Mouse (Mus musculus) forebrain, embryonic 10.5 days (tissue): ENCODE measurements at regions not wholly inside any gene's neighbourhood (a gene's known extent, or its start where the extent isn't known, plus 50 kb on each side); places are given as distances from the start of the nearest gene placed in this dataset.

Experiments used
- DNase-seq: peaks from one replicate; pipeline ENCODE4 v3.0.0-alpha.2; 2017; ENCODE audit warnings: low spot score; ENCODE audit errors: extremely low spot score
- H3K27ac ChIP-seq: fragments of 300-500 bp; sonication (generic); 2 replicates; pipeline ENCODE4 v1.5.1; 2016; ENCODE audit warnings: mild to moderate bottlenecking
- H3K27me3 ChIP-seq: fragments of 300-500 bp; sonication (generic); 2 replicates; pipeline ENCODE4 v1.6.1; 2016; ENCODE audit warnings: mild to moderate bottlenecking; ENCODE audit not compliant: poor library complexity, severe bottlenecking
- H3K36me3 ChIP-seq: fragments of 300-500 bp; sonication (generic); replicated peaks from 2 replicates; pipeline ENCODE4 v1.6.1; 2016; ENCODE audit warnings: mild to moderate bottlenecking, moderate library complexity
- H3K4me1 ChIP-seq: fragments of 300-500 bp; sonication (generic); 2 replicates; pipeline ENCODE4 v1.6.1; 2016
- H3K4me3 ChIP-seq: fragments of 300-500 bp; sonication (generic); 2 replicates; pipeline ENCODE4 v1.5.1; 2016; ENCODE audit warnings: mild to moderate bottlenecking, moderate library complexity
- H3K9me3 ChIP-seq: fragments of 300-500 bp; sonication (generic); 2 replicates; pipeline ENCODE4 v1.6.1; 2016; ENCODE audit warnings: mild to moderate bottlenecking, moderate library complexity
- WGBS: fragments of 180-500 bp; shearing (Covaris S2); methylation state at CpG from one replicate; pipeline ENCODE4 v1.1.7; 2016; 5-methylcytosine and 5-hydroxymethylcytosine counted together

- no peak overlapping the region for H3K4me3 ChIP-seq
- peaks cover 6% of the 10 kb centered on the region for H3K9me3 ChIP-seq
- no peak overlapping the region for H3K27ac ChIP-seq
- H3K36me3 ChIP-seq: no peaks in the 10 kb centered on the region
- H3K4me1 ChIP-seq: no peaks in the 10 kb centered on the region
- no peaks in the 10 kb centered on the region for H3K27me3 ChIP-seq
- 91% methylated on average over 3 of the region's 3 CpGs for WGBS
- no peak for DNase-seq
Observed at GRCm38 (mm10) chr1:42514417-42514816, 181.2 kb upstream of the Pou3f3 start.

GRCm38 (mm10) chr1:42524401-42524800 is 171.2 kb upstream of the Pou3f3 start:
- WGBS: 52% methylated on average over 4 of the region's 4 CpGs

GRCm38 (mm10) chr1:42527746-42528476 is 167.7 kb upstream of the Pou3f3 start:
- no peak overlapping the region for H3K27ac ChIP-seq
- WGBS: 84% methylated on average over 11 of the region's 11 CpGs
- no peak for DNase-seq

More at GRCm38 (mm10) chr1:42524401-42524800, 171.2 kb upstream of the Pou3f3 start:
- no peak for DNase-seq
- no peaks in the 10 kb centered on the region for H3K36me3 ChIP-seq
- no peaks in the 10 kb centered on the region for H3K9me3 ChIP-seq
- H3K4me3 ChIP-seq: no peak overlapping the region
- H3K27ac ChIP-seq: peak overlapping the region; percentile 16; the same call in 1 of the 2 replicates
- peaks cover 14% of the 10 kb centered on the region for H3K4me1 ChIP-seq
- no peaks in the 10 kb centered on the region for H3K27me3 ChIP-seq

GRCm38 (mm10) chr1:42532908-42533307 is 162.7 kb upstream of the Pou3f3 start:
- no peaks in the 10 kb centered on the region for H3K27me3 ChIP-seq

More at GRCm38 (mm10) chr1:42527746-42528476, 167.7 kb upstream of the Pou3f3 start:
- Histone ChIP-seq H3K4me1 (peaks cover 14% of the 10 kb centered on the region), H3K27me3 (no peaks in the 10 kb centered on the region), H3K36me3 (no peaks in the 10 kb centered on the region), H3K4me3 (no peak overlapping the region), H3K9me3 (no peaks in the 10 kb centered on the region)

GRCm38 (mm10) chr1:42539066-42539539 is 156.5 kb upstream of the Pou3f3 start:
- peak overlapping the region; percentile 39 for H3K4me3 ChIP-seq
- peaks cover 12% of the 10 kb centered on the region; the same call in 1 of the 2 replicates for H3K27me3 ChIP-seq
- no peaks in the 10 kb centered on the region for H3K36me3 ChIP-seq
- peaks cover 71% of the 10 kb centered on the region for H3K4me1 ChIP-seq
- DNase-seq: peak; percentile 49
- 41% methylated on average over 18 of the region's 18 CpGs for WGBS
- peak overlapping the region; percentile 86 for H3K27ac ChIP-seq
- no peaks in the 10 kb centered on the region for H3K9me3 ChIP-seq

More at GRCm38 (mm10) chr1:42532908-42533307, 162.7 kb upstream of the Pou3f3 start:
- no peaks in the 10 kb centered on the region for H3K9me3 ChIP-seq
- 81% methylated on average over 6 of the region's 6 CpGs for WGBS
- peaks cover 9% of the 10 kb centered on the region for H3K4me1 ChIP-seq
- H3K27ac ChIP-seq: no peak overlapping the region
- DNase-seq: no peak
- no peaks in the 10 kb centered on the region for H3K36me3 ChIP-seq
- H3K4me3 ChIP-seq: no peak overlapping the region

GRCm38 (mm10) chr1:42539541-42540520 is 155.7 kb upstream of the Pou3f3 start:
- peaks cover 12% of the 10 kb centered on the region; the same call in 1 of the 2 replicates for H3K27me3 ChIP-seq
- peaks cover 71% of the 10 kb centered on the region for H3K4me1 ChIP-seq
- peak; percentile 75 for DNase-seq
- WGBS: 31% methylated on average over 26 of the region's 26 CpGs
- no peaks in the 10 kb centered on the region for H3K36me3 ChIP-seq
- no peaks in the 10 kb centered on the region for H3K9me3 ChIP-seq
- H3K4me3 ChIP-seq: peak overlapping the region; percentile 39
- H3K27ac ChIP-seq: peak overlapping the region; percentile 86

- Histone ChIP-seq H3K27ac (no peak overlapping the region), H3K4me1 (peaks cover 70% of the 10 kb centered on the region), H3K27me3 (peaks cover 12% of the 10 kb centered on the region; the same call in 1 of the 2 replicates), H3K4me3 (no peak overlapping the region), H3K36me3 (no peaks in the 10 kb centered on the region), H3K9me3 (no peaks in the 10 kb centered on the region)
- no peak for DNase-seq
- 86% methylated on average over 4 of the region's 4 CpGs for WGBS
Observed at GRCm38 (mm10) chr1:42541991-42542390, 153.6 kb upstream of the Pou3f3 start.

- Histone ChIP-seq H3K4me3 (no peak overlapping the region), H3K27me3 (peaks cover 12% of the 10 kb centered on the region; the same call in 1 of the 2 replicates), H3K9me3 (no peaks in the 10 kb centered on the region), H3K4me1 (peaks cover 61% of the 10 kb centered on the region), H3K36me3 (no peaks in the 10 kb centered on the region), H3K27ac (peak overlapping the region; percentile 60)
- 34% methylated on average over 15 of the region's 15 CpGs for WGBS
- no peak for DNase-seq
Observed at GRCm38 (mm10) chr1:42542846-42543549, 152.6 kb upstream of the Pou3f3 start.

GRCm38 (mm10) chr1:42546879-42547278 is 148.7 kb upstream of the Pou3f3 start:
- Histone ChIP-seq H3K27ac (no peak overlapping the region), H3K4me1 (peaks cover 22% of the 10 kb centered on the region), H3K4me3 (no peak overlapping the region), H3K36me3 (no peaks in the 10 kb centered on the region), H3K27me3 (peaks cover 12% of the 10 kb centered on the region; the same call in 1 of the 2 replicates), H3K9me3 (no peaks in the 10 kb centered on the region)
- WGBS: 91% methylated on average over 3 of the region's 3 CpGs
- no peak for DNase-seq

GRCm38 (mm10) chr1:42557301-42557700 is 138.3 kb upstream of the Pou3f3 start:
- WGBS: 83% methylated on average over 2 of the region's 2 CpGs
- DNase-seq: no peak
- no peaks in the 10 kb centered on the region for H3K27me3 ChIP-seq

GRCm38 (mm10) chr1:42567640-42568039 is 127.9 kb upstream of the Pou3f3 start:
- Histone ChIP-seq H3K36me3 (no peaks in the 10 kb centered on the region), H3K27me3 (no peaks in the 10 kb centered on the region), H3K4me1 (no peaks in the 10 kb centered on the region), H3K4me3 (no peak overlapping the region), H3K27ac (no peak overlapping the region), H3K9me3 (no peaks in the 10 kb centered on the region)
- WGBS: 84% methylated on average over 6 of the region's 6 CpGs
- no peak for DNase-seq

More at GRCm38 (mm10) chr1:42557301-42557700, 138.3 kb upstream of the Pou3f3 start:
- no peaks in the 10 kb centered on the region for H3K4me1 ChIP-seq
- no peaks in the 10 kb centered on the region for H3K36me3 ChIP-seq
- H3K27ac ChIP-seq: no peak overlapping the region
- H3K4me3 ChIP-seq: no peak overlapping the region
- no peaks in the 10 kb centered on the region for H3K9me3 ChIP-seq

- 93% methylated on average over 3 of the region's 3 CpGs for WGBS
- Histone ChIP-seq H3K27me3 (no peaks in the 10 kb centered on the region), H3K4me1 (peaks cover 14% of the 10 kb centered on the region), H3K4me3 (no peak overlapping the region), H3K36me3 (no peaks in the 10 kb centered on the region), H3K9me3 (no peaks in the 10 kb centered on the region), H3K27ac (no peak overlapping the region)
- no peak for DNase-seq
Observed at GRCm38 (mm10) chr1:42585191-42585590, 110.4 kb upstream of the Pou3f3 start.
